Mouse (Mus musculus): ENCODE results near the gene Prep. TPM values are rescaled to one million over a fixed set of nuclear protein-coding genes. Genes with fewer than 3 reads are reported as not detected.

The Prep gene
- polyA plus RNA-seq, 1 experiment: 10.3 TPM

DNA sequence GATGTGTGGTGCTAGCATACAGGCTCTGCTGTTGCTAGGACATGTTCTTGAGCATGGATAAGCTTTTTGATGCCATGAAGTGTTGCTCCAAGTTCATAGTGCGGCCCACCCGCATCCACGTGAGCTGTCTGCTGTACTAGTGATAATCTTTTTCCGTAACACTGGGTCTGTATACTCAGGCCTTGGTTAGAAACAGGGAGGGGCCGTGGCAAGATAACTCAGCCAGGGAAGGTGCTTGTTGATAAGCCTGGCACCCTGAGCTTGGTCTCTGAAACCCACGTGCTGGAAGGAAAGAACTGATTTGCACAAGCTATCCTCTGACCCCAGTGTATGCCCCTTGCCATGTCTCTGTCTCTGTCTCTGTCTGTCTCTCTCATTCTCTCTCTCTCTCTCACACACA is 63.0 kb downstream of the Prep start:
- peaks cover 88% of the 10 kb centered on the region for H3K36me3 ChIP-seq (replicated peaks; ENCODE audit: low read length)
- TF ChIP-seq GATA1 (IDR thresholded peaks at IDR 0.05; ENCODE audit: borderline replicate concordance, low read length) (no peak), FLI1 (IDR thresholded peaks at IDR 0.05; ENCODE audit: low read length) (no peak)

GRCm38 (mm10) chr10:45132371-45132770 is 65.4 kb downstream of the Prep start:
- TF ChIP-seq FLI1 (IDR thresholded peaks at IDR 0.05; ENCODE audit: low read length): no peak
- no peak for TF ChIP-seq GATA1 (IDR thresholded peaks at IDR 0.05; ENCODE audit: borderline replicate concordance, low read length)
- Histone ChIP-seq H3K36me3 (replicated peaks; ENCODE audit: low read length) (peaks cover 87% of the 10 kb centered on the region), H3K4me3 (replicated peaks) (no peak overlapping the region), H3K4me1 (peaks cover 15% of the 10 kb centered on the region), H3K9me3 (peaks cover 6% of the 10 kb centered on the region; the same call in 1 of the 2 replicates), H3K27me3 (replicated peaks) (no peaks in the 10 kb centered on the region)

More for the DNA sequence above, 63.0 kb downstream of the Prep start:
- H3K27me3 ChIP-seq (replicated peaks): no peaks in the 10 kb centered on the region
- peaks cover 4% of the 10 kb centered on the region; the same call in 1 of the 2 replicates for H3K9me3 ChIP-seq
- no peak overlapping the region for H3K4me3 ChIP-seq (replicated peaks)
- peaks cover 32% of the 10 kb centered on the region for H3K4me1 ChIP-seq

GRCm38 (mm10) chr10:45136806-45137205 is 69.8 kb downstream of the Prep start:
- H3K4me1 ChIP-seq: peaks cover 5% of the 10 kb centered on the region; the same call in 1 of the 2 replicates
- H3K9me3 ChIP-seq: peaks cover 6% of the 10 kb centered on the region; the same call in 1 of the 2 replicates
- no peaks in the 10 kb centered on the region for H3K27me3 ChIP-seq (replicated peaks)
- peaks cover 64% of the 10 kb centered on the region for H3K36me3 ChIP-seq (replicated peaks; ENCODE audit: low read length)
- H3K4me3 ChIP-seq (replicated peaks): no peak overlapping the region
- TF ChIP-seq FLI1 (IDR thresholded peaks at IDR 0.05; ENCODE audit: low read length): no peak
- TF ChIP-seq GATA1 (IDR thresholded peaks at IDR 0.05; ENCODE audit: borderline replicate concordance, low read length): no peak

DNA sequence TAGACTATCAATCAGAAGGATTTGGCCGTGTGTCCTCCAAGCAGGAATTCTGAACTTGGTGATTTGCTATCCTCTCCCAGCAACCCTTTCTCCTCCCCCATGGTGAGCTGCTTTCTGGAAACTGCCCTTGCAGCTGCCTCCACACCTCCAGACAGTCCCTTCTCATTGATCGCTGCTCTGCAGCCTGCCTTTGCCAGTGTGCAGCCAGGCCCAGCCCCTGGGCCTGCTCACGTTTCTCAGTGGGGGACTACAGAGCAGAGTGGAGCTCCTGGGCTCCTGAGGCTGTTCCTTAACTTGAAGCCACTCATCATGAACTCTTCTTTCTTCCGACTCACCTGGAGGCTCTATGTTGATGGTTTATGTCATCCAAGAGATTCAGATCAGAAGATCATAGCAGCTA is 72.9 kb downstream of the Prep start:
- H3K27me3 ChIP-seq (replicated peaks): no peaks in the 10 kb centered on the region
- H3K4me1 ChIP-seq: no peaks in the 10 kb centered on the region
- H3K4me3 ChIP-seq (replicated peaks): no peak overlapping the region
- H3K9me3 ChIP-seq: peaks cover 3% of the 10 kb centered on the region; the same call in 1 of the 2 replicates
- no peak for TF ChIP-seq GATA1 (IDR thresholded peaks at IDR 0.05; ENCODE audit: borderline replicate concordance, low read length)
- TF ChIP-seq FLI1 (IDR thresholded peaks at IDR 0.05; ENCODE audit: low read length): no peak
- peaks cover 52% of the 10 kb centered on the region for H3K36me3 ChIP-seq (replicated peaks; ENCODE audit: low read length)

GRCm38 (mm10) chr10:45140474-45141212 is 73.6 kb downstream of the Prep start:
- no peak for TF ChIP-seq FLI1 (IDR thresholded peaks at IDR 0.05; ENCODE audit: low read length)
- no peak for TF ChIP-seq GATA1 (IDR thresholded peaks at IDR 0.05; ENCODE audit: borderline replicate concordance, low read length)
- Histone ChIP-seq H3K9me3 (no peaks in the 10 kb centered on the region), H3K4me1 (peaks cover 4% of the 10 kb centered on the region), H3K4me3 (replicated peaks) (no peak overlapping the region), H3K36me3 (replicated peaks; ENCODE audit: low read length) (peaks cover 50% of the 10 kb centered on the region), H3K27me3 (replicated peaks) (no peaks in the 10 kb centered on the region)

GRCm38 (mm10) chr10:45142359-45142758 is 75.4 kb downstream of the Prep start:
- Histone ChIP-seq H3K36me3 (replicated peaks; ENCODE audit: low read length) (peaks cover 35% of the 10 kb centered on the region), H3K9me3 (no peaks in the 10 kb centered on the region)
- TF ChIP-seq GATA1 (IDR thresholded peaks at IDR 0.05; ENCODE audit: borderline replicate concordance, low read length) (no peak), FLI1 (IDR thresholded peaks at IDR 0.05; ENCODE audit: low read length) (no peak)

GRCm38 (mm10) chr10:45144038-45144817 is 77.2 kb downstream of the Prep start:
- Histone ChIP-seq H3K27me3 (replicated peaks) (no peaks in the 10 kb centered on the region), H3K9me3 (no peaks in the 10 kb centered on the region), H3K4me1 (peaks cover 17% of the 10 kb centered on the region), H3K4me3 (replicated peaks) (no peak overlapping the region), H3K36me3 (replicated peaks; ENCODE audit: low read length) (peaks cover 41% of the 10 kb centered on the region)
- TF ChIP-seq FLI1 (IDR thresholded peaks at IDR 0.05; ENCODE audit: low read length) (no peak), GATA1 (IDR thresholded peaks at IDR 0.05; ENCODE audit: borderline replicate concordance, low read length) (no peak)

More at GRCm38 (mm10) chr10:45142359-45142758, 75.4 kb downstream of the Prep start:
- Histone ChIP-seq H3K4me1 (peaks cover 17% of the 10 kb centered on the region), H3K4me3 (replicated peaks) (no peak overlapping the region), H3K27me3 (replicated peaks) (no peaks in the 10 kb centered on the region)

DNA sequence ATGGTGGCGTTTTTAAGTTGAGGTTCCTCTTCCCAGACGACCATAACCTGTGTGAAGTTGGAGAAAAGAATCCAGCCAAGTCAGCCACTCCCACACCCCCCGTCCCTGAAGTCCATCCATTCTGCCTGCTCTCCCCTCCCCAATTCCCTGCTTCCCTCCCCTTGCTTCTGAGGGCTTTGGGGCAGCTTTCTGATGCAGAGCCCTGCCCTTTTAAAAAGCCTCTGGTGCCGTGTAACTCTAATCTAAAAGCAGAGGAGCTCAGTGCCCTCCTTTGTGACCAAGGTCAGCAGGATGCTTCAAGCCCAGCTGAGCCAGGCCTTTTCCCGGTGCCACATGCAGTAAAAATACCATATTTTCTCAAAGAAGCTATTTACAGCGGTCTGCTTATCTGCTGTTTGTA is 79.8 kb downstream of the Prep start:
- no peaks in the 10 kb centered on the region for H3K27me3 ChIP-seq (replicated peaks)

GRCm38 (mm10) chr10:45151137-45151536 is 84.1 kb downstream of the Prep start:
- Histone ChIP-seq H3K9me3 (no peaks in the 10 kb centered on the region), H3K4me1 (peaks cover 8% of the 10 kb centered on the region), H3K4me3 (replicated peaks) (no peak overlapping the region), H3K27me3 (replicated peaks) (no peaks in the 10 kb centered on the region), H3K36me3 (replicated peaks; ENCODE audit: low read length) (peaks cover 85% of the 10 kb centered on the region)
- TF ChIP-seq GATA1 (IDR thresholded peaks at IDR 0.05; ENCODE audit: borderline replicate concordance, low read length) (no peak), FLI1 (IDR thresholded peaks at IDR 0.05; ENCODE audit: low read length) (no peak)

More for the DNA sequence above, 79.8 kb downstream of the Prep start:
- Histone ChIP-seq H3K36me3 (replicated peaks; ENCODE audit: low read length) (peaks cover 61% of the 10 kb centered on the region), H3K4me1 (peaks cover 17% of the 10 kb centered on the region), H3K9me3 (no peaks in the 10 kb centered on the region), H3K4me3 (replicated peaks) (no peak overlapping the region)
- TF ChIP-seq FLI1 (IDR thresholded peaks at IDR 0.05; ENCODE audit: low read length): no peak
- no peak for TF ChIP-seq GATA1 (IDR thresholded peaks at IDR 0.05; ENCODE audit: borderline replicate concordance, low read length)

All from megakaryocyte, embryonic 14.5 days (primary cell).